Mouse (Mus musculus) myocyte (in vitro differentiated cells): ENCODE data around the gene Card14. TPM values are rescaled to one million over a fixed set of nuclear protein-coding genes. Genes with fewer than 3 reads are reported as not detected.

Experiments
- H3K27me3 ChIP-seq: one replicate; pipeline ENCODE4 v1.6.1; 2011; ENCODE audit not compliant: control insufficient read depth, insufficient read depth, insufficient read length
- H3K36me3 ChIP-seq: one replicate; pipeline ENCODE4 v1.6.1; 2011; ENCODE audit not compliant: control insufficient read depth, insufficient read depth
- H3K4me2 ChIP-seq: one replicate; pipeline ENCODE4 v1.6.1; 2011; ENCODE audit warnings: low read depth, control low read depth
- H3K4me3 ChIP-seq: one replicate; pipeline ENCODE4 v1.5.1; 2011; ENCODE audit warnings: mild to moderate bottlenecking, control low read depth, moderate library complexity
- H3K79me2 ChIP-seq: one replicate; pipeline ENCODE4 v1.6.1; 2011; ENCODE audit not compliant: control insufficient read depth, insufficient read depth
- H3ac ChIP-seq: one replicate; pipeline ENCODE4 v1.6.1; 2011; ENCODE audit not compliant: control insufficient read depth, insufficient read length
- CEBPB ChIP-seq: IDR thresholded peaks from 2 replicates; pipeline ENCODE4 v1.6.1; 2011; ENCODE audit warnings: mild to moderate bottlenecking, moderate library complexity; ENCODE audit not compliant: poor library complexity, insufficient read depth, severe bottlenecking
- E2F4 ChIP-seq: IDR thresholded peaks from one replicate; pipeline ENCODE4 v1.6.1; 2011; ENCODE audit warnings: mild to moderate bottlenecking, control low read depth, moderate library complexity; ENCODE audit not compliant: insufficient read depth
- MAX ChIP-seq: IDR thresholded peaks from one replicate; pipeline ENCODE4 v1.6.1; 2011; ENCODE audit warnings: low read depth, mild to moderate bottlenecking, control low read depth
- MYOD1 ChIP-seq, 3 experiments: IDR thresholded peaks; one replicate each; pipeline ENCODE4 v1.6.1; 2011; ENCODE audit warnings: control low read depth in 2 of 3, low read depth in 2 of 3, mild to moderate bottlenecking in 2 of 3, moderate library complexity in 1 of 3; ENCODE audit not compliant: insufficient read length in 2 of 3, control insufficient read depth in 1 of 3
- MYOG ChIP-seq, 3 experiments: IDR thresholded peaks; one replicate each; pipeline ENCODE4 v1.6.1; 2011; ENCODE audit warnings: control low read depth in 2 of 3, low read depth in 2 of 3, mild to moderate bottlenecking in 2 of 3; ENCODE audit not compliant: insufficient read length in 2 of 3, control insufficient read depth in 1 of 3, insufficient read depth in 1 of 3
- POLR2A ChIP-seq: IDR thresholded peaks from one replicate; pipeline ENCODE4 v1.6.1; 2011; ENCODE audit warnings: low read depth, mild to moderate bottlenecking, control low read depth, moderate library complexity; ENCODE audit not compliant: insufficient read length
- POLR2AphosphoS2 ChIP-seq: IDR thresholded peaks from one replicate; pipeline ENCODE4 v1.6.1; 2011; ENCODE audit warnings: low read depth, control low read depth; ENCODE audit not compliant: insufficient read length
- REST ChIP-seq: IDR thresholded peaks from one replicate; pipeline ENCODE4 v1.6.1; 2011; ENCODE audit warnings: mild to moderate bottlenecking, control low read depth, moderate library complexity; ENCODE audit not compliant: insufficient read depth, insufficient read length
- SRF ChIP-seq: IDR thresholded peaks from one replicate; pipeline ENCODE4 v1.6.1; 2011; ENCODE audit warnings: low read depth; ENCODE audit not compliant: control insufficient read depth, insufficient read length
- TCF12 ChIP-seq: IDR thresholded peaks from one replicate; pipeline ENCODE4 v1.6.1; 2011; ENCODE audit warnings: mild to moderate bottlenecking, control low read depth; ENCODE audit not compliant: poor library complexity, insufficient read depth, severe bottlenecking
- TCF3 ChIP-seq: IDR thresholded peaks from one replicate; pipeline ENCODE4 v1.6.1; 2011; ENCODE audit warnings: low read depth, control low read depth; ENCODE audit not compliant: insufficient read length
- USF1 ChIP-seq: IDR thresholded peaks from one replicate; pipeline ENCODE4 v1.6.1; 2011; ENCODE audit warnings: low read depth, mild to moderate bottlenecking, control low read depth, moderate library complexity
- polyA plus RNA-seq: library from polyadenylated mRNA; unstranded; fragments of >200 nt; fragmentation: generic; extraction: Trizol; gene quantifications from one replicate; pipeline ENCODE4 v1.2.1, GENCODE M21; 2012; ENCODE audit warnings: missing spikeins

The Card14 gene
- polyA plus RNA-seq, 1 experiment, result 1.1 TPM

DNA sequence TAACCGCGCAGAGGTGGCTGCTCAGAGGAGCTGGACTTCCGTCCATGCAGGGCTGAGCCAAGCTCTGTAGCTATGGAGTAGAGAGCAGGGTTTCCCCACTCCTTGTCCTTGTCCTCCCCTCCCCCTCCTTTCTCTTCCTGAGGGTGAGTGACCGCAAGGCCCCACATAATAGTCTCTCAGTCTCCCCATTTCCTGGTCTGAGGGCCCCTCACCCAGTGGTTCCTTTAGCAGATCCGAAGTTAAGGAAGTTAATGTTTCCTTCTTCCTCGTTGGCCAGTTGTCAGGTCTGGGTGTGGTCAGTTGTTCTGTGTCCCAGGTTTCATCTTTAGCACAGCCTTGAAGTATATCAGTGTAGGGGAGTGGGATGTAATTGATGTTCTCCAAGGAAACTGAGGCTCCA lies 67.9 kb downstream of the Card14 start:
- TF ChIP-seq USF1 (no peak), MYOD1 (IDR thresholded peaks at IDR 0.05; ENCODE audit: control insufficient read depth in 1 of 3, insufficient read length in 2 of 3, low read depth in 2 of 3) (no peak), CEBPB (no peak), POLR2AphosphoS2 (no peak), MYOG (IDR thresholded peaks at IDR 0.05; ENCODE audit: control insufficient read depth in 1 of 3, insufficient read depth in 1 of 3, insufficient read length in 2 of 3, low read depth in 2 of 3) (no peak)
- Histone ChIP-seq H3K4me2 (no peak overlapping the region), H3ac (no peak overlapping the region), H3K79me2 (no peaks in the 10 kb centered on the region), H3K27me3 (no peaks in the 10 kb centered on the region), H3K36me3 (no peaks in the 10 kb centered on the region), H3K4me3 (no peak overlapping the region)

DNA sequence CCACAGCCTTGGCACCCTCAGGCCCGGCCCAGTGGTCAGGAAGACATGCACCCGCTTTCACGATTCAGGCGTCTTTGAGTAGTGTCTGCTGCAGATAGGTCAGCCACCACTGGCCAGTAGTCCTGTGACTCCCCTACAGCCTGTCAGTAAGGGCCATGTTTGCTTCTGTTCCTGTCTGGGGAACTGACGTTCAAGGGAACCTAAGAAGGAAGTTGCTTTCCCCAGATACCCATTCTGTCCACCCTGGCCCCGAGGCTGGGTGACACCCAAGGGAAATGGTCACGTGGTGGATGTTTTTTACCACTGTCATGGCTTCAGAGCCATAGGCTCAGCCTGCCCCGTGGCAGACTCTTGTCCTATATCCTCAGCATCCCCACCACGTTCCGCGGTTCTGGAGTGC lies 69.8 kb downstream of the Card14 start:
- Histone ChIP-seq H3K36me3 (no peaks in the 10 kb centered on the region), H3K27me3 (no peaks in the 10 kb centered on the region), H3K4me2 (no peak overlapping the region), H3K79me2 (no peaks in the 10 kb centered on the region), H3ac (no peak overlapping the region), H3K4me3 (no peak overlapping the region)
- TF ChIP-seq E2F4 (no peak), TCF12 (no peak), MAX (no peak), SRF (no peak), REST (no peak), POLR2AphosphoS2 (no peak), MYOD1 (IDR thresholded peaks at IDR 0.05; ENCODE audit: control insufficient read depth in 1 of 3, insufficient read length in 2 of 3, low read depth in 2 of 3) (no peak), CEBPB (no peak), MYOG (IDR thresholded peaks at IDR 0.05; ENCODE audit: control insufficient read depth in 1 of 3, insufficient read depth in 1 of 3, insufficient read length in 2 of 3, low read depth in 2 of 3) (no peak), TCF3 (no peak), POLR2A (no peak), USF1 (no peak)

DNA sequence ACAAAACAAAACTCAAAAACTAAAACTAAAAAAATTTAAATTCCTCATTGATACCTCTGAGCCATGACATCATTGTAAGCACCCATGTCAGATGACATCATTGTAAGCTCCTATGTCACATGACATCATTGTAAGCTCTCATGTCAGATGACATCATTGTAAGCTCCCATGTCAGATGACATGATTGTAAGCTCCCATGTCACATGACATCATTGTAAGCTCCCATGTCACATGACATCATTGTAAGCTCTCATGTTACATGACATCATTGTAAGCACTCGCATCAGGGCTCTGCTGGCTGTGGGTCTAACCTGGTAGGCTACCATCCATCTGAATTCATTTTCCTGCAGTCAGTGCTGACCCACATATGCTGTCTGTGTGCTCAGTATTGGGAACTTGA lies 71.0 kb downstream of the Card14 start:
- no peaks in the 10 kb centered on the region for H3K27me3 ChIP-seq
- H3K79me2 ChIP-seq, result no peaks in the 10 kb centered on the region
- H3K4me3 ChIP-seq, result no peak overlapping the region
- TF ChIP-seq MYOD1 (IDR thresholded peaks at IDR 0.05; ENCODE audit: control insufficient read depth in 1 of 3, insufficient read length in 2 of 3, low read depth in 2 of 3) (no peak), REST (no peak), TCF12 (no peak), USF1 (no peak), TCF3 (no peak), MAX (no peak), POLR2AphosphoS2 (no peak), MYOG (IDR thresholded peaks at IDR 0.05; ENCODE audit: control insufficient read depth in 1 of 3, insufficient read depth in 1 of 3, insufficient read length in 2 of 3, low read depth in 2 of 3) (no peak), E2F4 (no peak), SRF (no peak), CEBPB (no peak), POLR2A (no peak)
- H3K36me3 ChIP-seq, result no peaks in the 10 kb centered on the region
- H3K4me2 ChIP-seq, result no peak overlapping the region
- H3ac ChIP-seq, result no peak overlapping the region

DNA sequence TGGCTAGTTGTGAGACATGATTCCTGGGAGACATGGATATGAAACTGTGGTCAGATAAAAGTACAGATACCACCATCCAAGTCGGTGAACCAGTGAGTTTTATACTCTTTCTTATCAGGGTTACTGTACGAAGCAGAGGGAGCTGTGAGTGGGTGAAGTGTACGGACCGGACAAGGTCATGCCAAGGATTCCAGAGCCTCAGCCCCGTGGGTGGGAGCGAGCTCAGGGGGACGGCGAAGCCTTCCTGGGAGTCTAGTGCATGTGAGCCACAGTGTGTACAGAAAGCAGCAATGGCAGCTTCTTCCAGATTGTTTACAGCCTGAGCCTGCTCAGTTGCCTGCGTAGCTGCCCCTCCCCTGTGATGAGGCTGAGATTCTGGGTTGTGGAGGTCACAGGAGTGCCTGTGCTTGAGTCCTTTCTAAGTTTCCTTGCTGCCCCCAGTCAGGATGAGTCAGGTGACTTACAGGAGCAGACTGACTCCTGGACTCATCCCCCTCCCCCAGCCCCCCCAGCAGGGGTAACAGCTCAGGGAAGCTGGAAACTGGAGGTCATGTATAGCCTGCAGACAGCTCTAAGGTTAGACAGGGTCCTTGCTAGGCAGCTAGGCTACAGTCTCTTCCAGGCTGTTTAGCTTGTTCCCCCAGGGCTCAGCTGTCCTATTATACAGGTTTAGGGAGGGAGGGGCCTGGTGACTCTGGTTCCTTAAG lies 74.2 kb downstream of the Card14 start:
- no peak overlapping the region for H3K4me3 ChIP-seq
- no peaks in the 10 kb centered on the region for H3K27me3 ChIP-seq
- H3ac ChIP-seq, result no peak overlapping the region
- no peaks in the 10 kb centered on the region for H3K79me2 ChIP-seq
- H3K36me3 ChIP-seq, result no peaks in the 10 kb centered on the region
- TF ChIP-seq POLR2AphosphoS2 (no peak), CEBPB (no peak), POLR2A (no peak), MYOG (IDR thresholded peaks at IDR 0.05; ENCODE audit: control insufficient read depth in 1 of 3, insufficient read depth in 1 of 3, insufficient read length in 2 of 3, low read depth in 2 of 3) (no peak), TCF12 (no peak)
- H3K4me2 ChIP-seq, result no peak overlapping the region

DNA sequence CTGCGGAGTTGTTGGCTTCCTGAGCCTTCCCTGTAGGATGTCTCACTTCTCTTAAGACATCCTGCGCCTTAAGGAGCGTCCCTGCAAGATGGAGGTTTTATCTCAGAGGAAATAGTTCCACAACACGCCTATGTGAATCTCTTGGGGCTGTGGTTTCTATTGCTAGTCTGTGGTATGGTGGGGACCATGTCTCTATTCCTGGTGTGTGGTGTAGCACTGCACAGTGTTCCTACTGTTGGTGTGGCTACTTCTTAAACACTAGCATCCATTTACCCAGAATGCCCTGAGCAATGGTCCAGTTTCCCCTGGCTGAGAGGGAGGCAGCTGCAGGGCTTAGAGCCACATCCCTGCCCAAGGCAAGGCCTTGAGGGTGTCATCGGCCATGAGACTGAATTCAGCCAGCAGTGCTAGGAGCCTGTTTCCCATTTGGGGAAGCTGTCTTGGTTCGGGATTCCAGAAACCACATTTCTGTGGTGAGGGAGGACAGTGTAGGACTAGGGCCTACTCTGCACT lies 74.8 kb downstream of the Card14 start:
- Histone ChIP-seq H3K4me3 (no peak overlapping the region), H3K4me2 (no peak overlapping the region), H3K36me3 (no peaks in the 10 kb centered on the region), H3ac (no peak overlapping the region), H3K27me3 (no peaks in the 10 kb centered on the region), H3K79me2 (no peaks in the 10 kb centered on the region)
- TF ChIP-seq SRF (no peak), E2F4 (no peak), MAX (no peak), TCF3 (no peak), MYOG (IDR thresholded peaks at IDR 0.05; ENCODE audit: control insufficient read depth in 1 of 3, insufficient read depth in 1 of 3, insufficient read length in 2 of 3, low read depth in 2 of 3) (no peak), MYOD1 (IDR thresholded peaks at IDR 0.05; ENCODE audit: control insufficient read depth in 1 of 3, insufficient read length in 2 of 3, low read depth in 2 of 3) (no peak), REST (no peak), POLR2AphosphoS2 (no peak), TCF12 (no peak), USF1 (no peak), CEBPB (no peak), POLR2A (no peak)
